Comparison of ENCODE assay signal across 15 mouse cellular contexts in genomic region chr10:61312159-61312558, GRCm38 (mm10). TPM values are rescaled to one million over a fixed set of nuclear protein-coding genes. Genes with fewer than 3 reads are reported as not detected.
DNase-seq lines count a peak whose midpoint lies in the region; ATAC-seq and TF ChIP-seq lines count a peak whose summit lies in the region.
"Had no signal": no experiment of that assay in that cellular context is flagged by ENCODE, and none has a peak within 500 bp of the region (broad histone marks: within the 10 kb centered on the region; RNA-seq: fewer than 3 reads in every experiment).

No protein-coding gene starts in this region.

- no peaks in the 10 kb centered on the region; the same call in 1 of the 2 replicates for H3K27me3 ChIP-seq in liver, embryonic 12.5 days (replicated peaks)
- H3K27me3 ChIP-seq in kidney, adult 2 months (replicated peaks; ENCODE audit: control insufficient read depth, insufficient read depth, low read length): no peaks in the 10 kb centered on the region
- no peaks in the 10 kb centered on the region for H3K27me3 ChIP-seq in liver, embryonic 13.5 days
- no peaks in the 10 kb centered on the region for H3K27me3 ChIP-seq in hindbrain, embryonic 13.5 days
- H3K27me3 ChIP-seq: CH12.LX; hindbrain, embryonic 15.5 days; Patski had no signal

- TF ChIP-seq CTCF in kidney, adult 2 months (conservative IDR thresholded peaks at IDR 0.05; ENCODE audit: insufficient read depth, insufficient read length, low read depth, low read length): no peak

- 71% methylated on average over 6 of the region's 6 CpGs for WGBS in liver, embryonic 12.5 days (ENCODE audit: insufficient replicate concordance)
- 42% methylated on average over 6 of the region's 6 CpGs for WGBS in kidney, adult 2 months
- WGBS in liver, embryonic 13.5 days (ENCODE audit: insufficient replicate concordance): 70% methylated on average over 6 of the region's 6 CpGs
- WGBS in hindbrain, embryonic 13.5 days: 89% methylated on average over 6 of the region's 6 CpGs

- H3K27ac ChIP-seq in liver, embryonic 12.5 days: peak overlapping the region; percentile 45; the same call in 1 of the 2 replicates
- H3K27ac ChIP-seq in kidney, adult 2 months (ENCODE audit: insufficient read depth, low read depth, low read length): peak overlapping the region; percentile 66; the same call in 1 of the 2 replicates
- H3K27ac ChIP-seq in liver, embryonic 13.5 days: peak overlapping the region; percentile 40; the same call in 1 of the 2 replicates
- no peak overlapping the region for H3K27ac ChIP-seq in hindbrain, embryonic 13.5 days
- H3K27ac ChIP-seq: forebrain, embryonic 10.5 days; hindbrain, embryonic 15.5 days; midbrain, embryonic 10.5 days had no signal

- no peak for ATAC-seq in liver, embryonic 12.5 days
- no peak for ATAC-seq in liver, embryonic 13.5 days (ENCODE audit: low read depth)
- no peak for ATAC-seq in hindbrain, embryonic 13.5 days (ENCODE audit: low FRiP score)
- ATAC-seq: Patski had no signal

- no peaks in the 10 kb centered on the region for H3K9me3 ChIP-seq in liver, embryonic 12.5 days (replicated peaks)
- no peaks in the 10 kb centered on the region for H3K9me3 ChIP-seq in liver, embryonic 13.5 days (replicated peaks)
- H3K9me3 ChIP-seq in hindbrain, embryonic 13.5 days: no peaks in the 10 kb centered on the region
- H3K9me3 ChIP-seq: forebrain, embryonic 10.5 days; hindbrain, embryonic 15.5 days; midbrain, embryonic 10.5 days had no signal

- H3K4me3 ChIP-seq in liver, embryonic 12.5 days: no peak overlapping the region
- no peak overlapping the region for H3K4me3 ChIP-seq in kidney, adult 2 months (ENCODE audit: insufficient read depth, low read depth, low read length)
- no peak overlapping the region for H3K4me3 ChIP-seq in liver, embryonic 13.5 days (replicated peaks)
- no peak overlapping the region for H3K4me3 ChIP-seq in hindbrain, embryonic 13.5 days
- H3K4me3 ChIP-seq: forebrain, embryonic 10.5 days; hindbrain, embryonic 15.5 days; midbrain, embryonic 10.5 days had no signal

- H3K4me1 ChIP-seq in liver, embryonic 12.5 days: peaks cover 21% of the 10 kb centered on the region
- peaks cover 4% of the 10 kb centered on the region; the same call in 1 of the 2 replicates for H3K4me1 ChIP-seq in kidney, adult 2 months (ENCODE audit: control insufficient read depth, insufficient read depth, low read length)
- H3K4me1 ChIP-seq in liver, embryonic 13.5 days (replicated peaks): 0 out of 2 replicates have a peak, but pooled peaks cover 5% of the 10 kb centered on the region
- 0 out of 2 replicates have a peak, but pooled peaks cover 3% of the 10 kb centered on the region for H3K4me1 ChIP-seq in hindbrain, embryonic 13.5 days (replicated peaks)
- H3K4me1 ChIP-seq: hindbrain, embryonic 15.5 days had no signal

- H3K36me3 ChIP-seq in liver, embryonic 12.5 days: no peaks in the 10 kb centered on the region
- no peaks in the 10 kb centered on the region for H3K36me3 ChIP-seq in kidney, adult 2 months (ENCODE audit: control insufficient read depth, insufficient read depth, low read length)
- no peaks in the 10 kb centered on the region for H3K36me3 ChIP-seq in liver, embryonic 13.5 days
- no peaks in the 10 kb centered on the region for H3K36me3 ChIP-seq in hindbrain, embryonic 13.5 days
- H3K36me3 ChIP-seq: forebrain, embryonic 10.5 days; hindbrain, embryonic 15.5 days; midbrain, embryonic 10.5 days had no signal

- TF ChIP-seq POLR2A in kidney, adult 2 months (IDR thresholded peaks at IDR 0.05; ENCODE audit: low read depth, low read length): no peak

- H3K4me2 ChIP-seq in liver, embryonic 12.5 days: no peak overlapping the region; the same call in 1 of the 2 replicates
- no peak overlapping the region for H3K4me2 ChIP-seq in liver, embryonic 13.5 days
- H3K4me2 ChIP-seq in hindbrain, embryonic 13.5 days: no peak overlapping the region
- H3K4me2 ChIP-seq: hindbrain, embryonic 15.5 days had no signal

- no peak overlapping the region for H3K9ac ChIP-seq in liver, embryonic 12.5 days
- no peak overlapping the region for H3K9ac ChIP-seq in liver, embryonic 13.5 days
- no peak overlapping the region for H3K9ac ChIP-seq in hindbrain, embryonic 13.5 days
- H3K9ac ChIP-seq: hindbrain, embryonic 15.5 days had no signal

- DNase-seq in liver: no peak
- DNase-seq in forelimb bud, embryonic 11.5 days (ENCODE audit: low read depth, low spot score): peak; percentile 25
- DNase-seq in kidney, adult 2 months: peak; percentile 41
- DNase-seq in liver, embryonic 13.5 days: no peak
- DNase-seq in cerebellum, adult 8-10 months: no peak
- DNase-seq: adrenal gland, postnatal 36 days; cerebellum, adult 11 months had no signal

RNA-seq across cellular contexts. Expression of gene Prf1, which starts 14.5 kb away (rescaled TPM):
- not detected in 2 replicates for polyA plus RNA-seq in liver, embryonic 12.5 days (2016; fragmentation: Nextera tagmentation; extraction: Ambion mirVana)
- 0.65 and 1.5 TPM in 2 replicates for polyA plus RNA-seq in kidney, adult 2 months (2012; rRNA removed)
- not detected in 2 replicates for polyA plus RNA-seq in liver, embryonic 13.5 days (2015; fragmentation: Nextera tagmentation; extraction: Ambion mirVana)
- 0.06 TPM in 1 of 2 replicates, not detected in the other for polyA plus RNA-seq in hindbrain, embryonic 13.5 days (2015; fragmentation: Nextera tagmentation; extraction: Ambion mirVana)
- polyA plus RNA-seq: forebrain, embryonic 10.5 days; hindbrain, embryonic 15.5 days; midbrain, embryonic 10.5 days; neural tube, embryonic 11.5 days; Patski had no signal

RNA-seq across cellular contexts. Expression of gene Adamts14, which starts 38.9 kb away (rescaled TPM):
- 0.27 and 0.38 TPM in 2 replicates for polyA plus RNA-seq in liver, embryonic 12.5 days (2016; fragmentation: Nextera tagmentation; extraction: Ambion mirVana)
- polyA plus RNA-seq in kidney, adult 2 months (2012; rRNA removed): 1.3 and 1.7 TPM in 2 replicates
- 0.16 and 0.21 TPM in 2 replicates for polyA plus RNA-seq in liver, embryonic 13.5 days (2015; fragmentation: Nextera tagmentation; extraction: Ambion mirVana)
- polyA plus RNA-seq in hindbrain, embryonic 13.5 days (2015; fragmentation: Nextera tagmentation; extraction: Ambion mirVana): 0.14 and 0.31 TPM in 2 replicates

Comparison
In these comparisons a context has a peak if more than half of its experiments do, and no peak if none do; other contexts are left out.
1. DNase-seq: peak in forelimb bud, embryonic 11.5 days (single experiment) and kidney, adult 2 months (single experiment); none in liver (single experiment), liver, embryonic 13.5 days (single experiment) and cerebellum, adult 8-10 months (single experiment).